Mouse (Mus musculus): Measurements from ENCODE around the gene Mrvi1. TPM values are rescaled to one million over a fixed set of nuclear protein-coding genes. Genes with fewer than 3 reads are reported as not detected.

Gene Mrvi1
- polyA plus RNA-seq, 1 experiment from 2014 or later, result 0.18 TPM

DNA sequence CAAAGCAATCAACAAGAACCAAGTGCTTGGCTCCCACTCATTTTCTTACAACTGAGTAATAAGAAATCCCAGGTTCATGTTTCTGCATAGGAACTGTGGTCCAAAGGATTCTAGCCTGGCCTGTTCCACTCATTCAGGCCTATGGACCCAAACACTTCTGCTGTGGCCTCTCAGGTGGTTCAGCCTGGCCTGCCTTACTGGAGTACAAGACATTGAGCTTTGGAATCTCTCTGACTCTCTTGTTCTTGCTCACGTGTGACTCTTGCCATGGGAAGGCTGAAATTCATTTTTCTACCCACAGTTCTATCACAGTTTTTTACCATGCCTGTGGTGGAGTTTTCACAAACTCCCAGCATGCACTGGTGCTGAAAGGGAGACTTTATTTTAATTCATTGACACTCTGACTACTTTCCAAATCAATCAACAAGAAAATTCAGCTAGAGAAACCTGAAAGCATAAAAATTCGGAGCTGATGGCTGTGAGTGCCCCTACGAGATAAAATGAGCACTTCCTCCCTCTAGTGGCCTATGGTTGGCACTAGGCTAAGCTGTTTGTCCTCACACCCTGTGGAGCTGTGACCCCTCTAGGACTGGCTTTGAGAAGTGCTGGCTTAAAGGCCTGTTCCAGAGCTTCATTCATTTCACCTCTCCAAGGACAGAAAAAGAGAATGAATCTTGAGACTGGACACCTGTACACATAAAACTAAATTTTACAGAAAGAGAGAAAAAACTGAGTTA lies 52.0 kb downstream of the Mrvi1 start:
- Histone ChIP-seq H3K36me3 (no peaks in the 10 kb centered on the region), H3K27me3 (peaks cover 5% of the 10 kb centered on the region; the same call in 1 of the 2 replicates), H3K9me3 (no peaks in the 10 kb centered on the region), H3K27ac (no peak overlapping the region), H3K9ac (no peak overlapping the region), H3K4me1 (no peaks in the 10 kb centered on the region), H3K4me2 (no peak overlapping the region), H3K4me3 (no peak overlapping the region)
- 30% methylated on average over 3 of the region's 3 CpGs for WGBS
- no peak for ATAC-seq (ENCODE audit: insufficient number of reproducible peaks, insufficient read depth, low FRiP score, low TSS enrichment, low read depth)

DNA sequence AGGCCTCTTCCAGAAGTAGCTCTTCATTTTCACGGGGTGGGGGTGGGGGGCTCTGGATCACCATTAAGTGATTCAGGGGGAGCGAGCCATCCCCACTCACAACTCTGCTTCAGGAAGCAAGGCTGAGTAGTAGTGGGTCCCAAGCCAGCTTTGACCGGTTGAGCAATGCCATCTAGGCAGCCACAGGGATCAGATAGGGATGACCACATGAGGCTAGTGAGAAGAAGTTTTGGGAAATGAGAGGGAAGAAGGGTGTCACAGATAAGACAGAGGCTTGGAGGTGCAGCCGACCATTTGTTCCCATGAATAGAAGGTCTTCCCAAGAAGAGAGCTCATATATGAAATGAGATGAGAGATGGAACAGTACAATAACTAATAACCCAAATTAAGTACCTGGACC lies 55.7 kb downstream of the Mrvi1 start:
- Histone ChIP-seq H3K27ac (no peak overlapping the region), H3K27me3 (no peaks in the 10 kb centered on the region), H3K36me3 (no peaks in the 10 kb centered on the region), H3K9me3 (no peaks in the 10 kb centered on the region), H3K9ac (no peak overlapping the region), H3K4me3 (no peak overlapping the region), H3K4me1 (no peaks in the 10 kb centered on the region), H3K4me2 (no peak overlapping the region)
- no peak for ATAC-seq (ENCODE audit: insufficient number of reproducible peaks, insufficient read depth, low FRiP score, low TSS enrichment, low read depth)
- 74% methylated on average over 4 of the region's 4 CpGs for WGBS

DNA sequence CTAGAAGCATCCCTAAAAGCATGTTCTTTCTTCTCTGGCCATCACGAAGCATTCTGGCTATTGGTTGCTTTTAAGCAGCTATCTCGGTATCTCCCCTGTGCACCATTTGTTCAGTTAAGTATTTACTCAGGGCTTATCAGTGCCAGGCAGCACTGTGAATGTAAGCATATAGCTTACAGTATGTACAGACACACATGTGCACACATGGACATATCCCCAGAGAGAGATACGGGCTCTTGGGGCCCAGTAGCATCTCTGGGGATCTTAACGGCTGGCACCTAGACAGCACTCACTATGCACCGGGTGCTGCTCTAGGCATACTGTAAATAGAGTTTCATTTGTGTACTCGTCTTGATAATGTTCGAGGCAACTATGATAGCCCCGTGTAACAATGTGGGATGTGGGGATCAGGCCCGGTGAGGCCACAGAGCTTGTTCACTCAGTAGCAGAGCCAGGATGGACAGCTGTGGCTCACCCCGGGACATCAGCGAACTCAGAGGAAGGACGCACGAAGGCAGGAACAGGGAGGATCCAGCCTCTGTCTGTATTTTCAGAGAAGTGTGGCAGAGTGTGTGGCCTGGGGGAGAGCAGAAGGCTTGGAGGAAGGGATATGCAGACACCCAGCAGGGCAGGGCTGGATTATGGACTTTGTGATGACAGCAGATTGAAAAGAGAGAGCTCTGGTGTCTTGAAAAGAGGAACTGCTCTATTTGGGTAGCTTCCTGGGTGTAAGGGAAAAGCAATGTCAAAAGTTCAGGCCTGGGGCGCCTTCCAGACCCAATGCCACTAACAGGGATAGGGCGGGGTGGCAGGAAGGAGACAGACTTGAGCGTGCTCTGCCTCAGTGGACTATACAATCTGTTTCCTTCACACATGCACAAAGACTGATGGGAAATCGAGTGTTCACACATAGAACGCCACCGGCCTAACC lies 61.7 kb downstream of the Mrvi1 start:
- Histone ChIP-seq H3K4me3 (no peak overlapping the region), H3K27ac (no peak overlapping the region), H3K9ac (no peak overlapping the region), H3K27me3 (no peaks in the 10 kb centered on the region), H3K4me1 (no peaks in the 10 kb centered on the region), H3K4me2 (no peak overlapping the region), H3K9me3 (no peaks in the 10 kb centered on the region), H3K36me3 (no peaks in the 10 kb centered on the region)
- no peak for ATAC-seq (ENCODE audit: insufficient number of reproducible peaks, insufficient read depth, low FRiP score, low TSS enrichment, low read depth)
- WGBS, result 81% methylated on average over 19 of the region's 19 CpGs

DNA sequence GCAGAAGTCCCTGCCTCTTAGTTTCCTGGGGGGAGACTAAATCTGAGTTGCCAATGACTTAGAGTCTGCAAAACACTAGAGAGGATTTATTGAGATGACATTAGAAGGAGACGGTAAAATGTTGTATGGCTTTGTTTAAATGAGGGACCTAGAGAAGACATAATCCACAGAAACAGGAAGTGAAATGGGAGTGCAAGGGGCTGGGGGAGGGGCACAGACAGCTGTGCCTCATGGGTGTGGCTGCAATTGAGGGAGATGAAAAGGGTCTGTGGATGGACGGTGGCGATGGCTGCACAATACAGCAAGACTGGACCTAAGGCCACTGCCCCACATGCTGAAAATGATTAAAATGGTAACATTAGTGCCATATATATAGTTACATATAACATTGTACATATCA lies 62.5 kb downstream of the Mrvi1 start:
- H3K27me3 ChIP-seq, result no peaks in the 10 kb centered on the region
- 53% methylated on average over 3 of the region's 3 CpGs for WGBS
- no peaks in the 10 kb centered on the region for H3K4me1 ChIP-seq
- H3K9ac ChIP-seq, result no peak overlapping the region
- H3K4me3 ChIP-seq, result no peak overlapping the region
- H3K27ac ChIP-seq, result no peak overlapping the region
- ATAC-seq (ENCODE audit: insufficient number of reproducible peaks, insufficient read depth, low FRiP score, low TSS enrichment, low read depth), result no peak
- no peak overlapping the region for H3K4me2 ChIP-seq
- H3K9me3 ChIP-seq, result no peaks in the 10 kb centered on the region
- H3K36me3 ChIP-seq, result no peaks in the 10 kb centered on the region

DNA sequence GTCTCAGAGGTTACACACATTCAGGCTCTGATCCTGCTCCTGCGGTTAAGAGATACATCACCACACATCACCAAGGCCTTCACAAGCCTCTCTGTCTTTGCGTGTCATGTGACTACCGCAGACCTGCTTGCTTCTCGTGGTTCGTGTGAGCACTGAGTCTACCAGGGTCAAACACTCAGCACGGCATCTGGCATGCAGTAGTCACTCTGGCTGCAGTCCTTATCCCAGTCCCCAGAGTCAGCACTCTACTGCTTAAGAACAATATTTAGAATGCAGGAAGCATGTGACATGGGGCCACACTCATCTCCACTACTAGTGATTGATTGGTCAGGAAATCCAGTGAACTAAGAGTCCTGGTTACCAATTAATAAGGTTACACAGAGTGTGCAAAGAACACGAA lies 66.3 kb downstream of the Mrvi1 start:
- Histone ChIP-seq H3K27me3 (no peaks in the 10 kb centered on the region), H3K27ac (no peak overlapping the region), H3K4me3 (no peak overlapping the region), H3K36me3 (no peaks in the 10 kb centered on the region), H3K4me1 (no peaks in the 10 kb centered on the region), H3K9ac (no peak overlapping the region), H3K4me2 (no peak overlapping the region), H3K9me3 (no peaks in the 10 kb centered on the region)
- no peak for ATAC-seq (ENCODE audit: insufficient number of reproducible peaks, insufficient read depth, low FRiP score, low TSS enrichment, low read depth)
- WGBS, result 74% methylated on average over 7 of the region's 7 CpGs

DNA sequence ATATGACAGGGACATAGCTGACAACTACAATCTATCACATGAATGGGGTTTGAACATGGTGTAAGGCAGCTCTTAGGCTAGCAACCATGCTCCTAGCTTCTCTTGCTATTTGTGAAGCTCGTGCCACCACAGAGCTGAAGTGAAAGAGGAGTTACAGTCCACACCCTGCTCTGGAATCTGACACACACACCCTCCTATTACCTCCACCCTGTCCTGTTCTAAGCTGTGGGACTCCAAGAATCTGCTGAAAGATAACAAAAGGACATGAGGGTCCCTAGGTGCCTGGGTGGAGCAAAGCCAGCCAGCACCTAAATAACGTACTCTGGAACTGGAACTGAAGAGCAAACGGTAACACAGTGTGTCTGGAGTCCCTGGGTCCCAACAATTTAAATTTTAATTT lies 67.7 kb downstream of the Mrvi1 start:
- WGBS, result 70% methylated on average over 3 of the region's 3 CpGs
- ATAC-seq (ENCODE audit: insufficient number of reproducible peaks, insufficient read depth, low FRiP score, low TSS enrichment, low read depth), result no peak
- Histone ChIP-seq H3K4me3 (no peak overlapping the region), H3K4me2 (no peak overlapping the region), H3K9me3 (no peaks in the 10 kb centered on the region), H3K4me1 (no peaks in the 10 kb centered on the region), H3K27me3 (no peaks in the 10 kb centered on the region), H3K27ac (no peak overlapping the region), H3K36me3 (no peaks in the 10 kb centered on the region), H3K9ac (no peak overlapping the region)

DNA sequence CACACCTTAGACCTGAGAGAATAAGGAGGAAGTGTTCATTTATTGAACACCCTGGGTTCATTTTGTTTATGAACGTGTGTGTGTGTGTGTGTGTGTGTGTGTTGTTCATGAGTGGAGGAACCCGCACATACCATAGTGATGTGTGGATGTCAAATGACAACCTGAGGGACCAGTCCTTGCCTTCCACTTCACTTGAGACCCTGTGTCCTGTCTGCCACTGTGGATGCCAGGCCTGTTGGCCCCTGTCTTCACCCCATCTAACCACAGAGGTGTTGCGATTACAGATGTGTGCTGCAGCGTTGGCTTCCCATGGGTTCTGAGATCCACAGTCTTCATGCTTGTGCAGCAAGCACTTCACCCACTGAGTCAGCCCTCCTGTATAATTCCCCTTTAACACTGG lies 68.5 kb downstream of the Mrvi1 start:
- Histone ChIP-seq H3K4me1 (no peaks in the 10 kb centered on the region), H3K36me3 (no peaks in the 10 kb centered on the region), H3K27ac (no peak overlapping the region), H3K4me2 (no peak overlapping the region), H3K9me3 (no peaks in the 10 kb centered on the region), H3K9ac (no peak overlapping the region), H3K4me3 (no peak overlapping the region), H3K27me3 (no peaks in the 10 kb centered on the region)
- WGBS, result 86% methylated on average over 4 of the region's 4 CpGs
- no peak for ATAC-seq (ENCODE audit: insufficient number of reproducible peaks, insufficient read depth, low FRiP score, low TSS enrichment, low read depth)

DNA sequence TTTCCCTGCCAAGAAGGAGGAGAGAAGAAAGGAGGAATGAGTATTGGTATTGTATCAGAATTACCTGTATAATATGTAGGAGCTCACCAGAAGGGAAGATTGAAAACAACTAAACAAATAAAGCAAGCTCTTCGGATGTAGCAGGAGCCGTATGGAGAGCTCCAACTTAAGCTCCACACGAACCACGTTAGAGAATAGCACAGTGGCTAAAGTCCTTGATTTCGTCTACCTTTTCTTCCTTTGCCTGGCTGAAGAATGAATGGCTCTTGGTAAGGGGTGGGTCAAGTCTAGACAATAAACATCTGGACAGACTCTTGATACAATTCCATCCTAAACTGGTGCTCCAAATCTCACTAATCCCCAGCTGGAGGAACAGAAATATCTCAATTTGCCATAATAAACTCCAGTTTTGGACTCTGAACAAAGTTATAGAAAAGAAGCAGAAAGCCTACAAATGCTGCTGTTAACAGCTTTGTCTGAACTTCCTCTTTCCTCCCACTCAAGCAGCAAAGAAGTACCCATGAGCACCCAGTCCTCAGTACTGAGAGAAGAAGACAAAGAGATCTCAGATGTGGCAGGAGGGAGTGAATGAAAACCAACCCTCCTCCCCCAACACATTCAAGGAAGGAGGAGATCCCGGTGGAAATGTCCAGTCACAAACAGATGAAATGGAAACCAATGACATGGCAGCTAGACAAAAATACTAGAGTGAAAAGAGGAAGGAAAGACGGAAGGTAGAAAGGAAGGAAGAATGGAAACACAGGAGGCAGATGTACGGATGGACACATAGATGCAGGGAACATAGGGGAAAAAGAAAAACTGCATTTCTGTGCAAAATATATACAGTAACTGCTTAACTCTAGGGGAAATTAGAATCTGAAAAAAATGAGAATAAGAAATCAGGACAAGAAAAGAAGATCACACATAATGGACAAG lies 73.8 kb downstream of the Mrvi1 start:
- Histone ChIP-seq H3K9ac (no peak overlapping the region), H3K27me3 (no peaks in the 10 kb centered on the region), H3K9me3 (no peaks in the 10 kb centered on the region), H3K36me3 (no peaks in the 10 kb centered on the region), H3K4me2 (no peak overlapping the region), H3K27ac (no peak overlapping the region), H3K4me1 (no peaks in the 10 kb centered on the region), H3K4me3 (no peak overlapping the region)
- 77% methylated on average over 8 of the region's 8 CpGs for WGBS
- ATAC-seq (ENCODE audit: insufficient number of reproducible peaks, insufficient read depth, low FRiP score, low TSS enrichment, low read depth), result no peak

DNA sequence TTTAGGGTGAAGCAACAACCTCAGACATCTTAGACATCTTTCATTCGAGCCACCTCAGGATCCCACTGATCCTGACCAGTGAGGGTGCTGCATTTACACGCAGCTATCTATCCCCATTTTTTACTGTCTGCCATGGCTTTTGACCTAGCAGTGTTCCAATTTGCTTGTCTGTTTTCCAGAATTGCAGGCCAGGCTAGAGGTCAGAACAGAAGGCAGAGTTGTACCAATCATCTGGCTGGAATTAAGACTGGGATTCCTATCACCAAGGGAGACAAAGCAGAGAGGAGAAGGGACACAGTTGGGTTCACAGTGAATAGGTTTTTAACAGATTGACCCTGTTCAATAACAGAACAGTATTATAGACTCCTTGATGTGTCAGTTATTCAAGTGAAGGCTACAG lies 75.7 kb downstream of the Mrvi1 start:
- no peaks in the 10 kb centered on the region for H3K36me3 ChIP-seq
- no peaks in the 10 kb centered on the region for H3K27me3 ChIP-seq
- WGBS, result 79% methylated on average over 2 of the region's 2 CpGs
- no peak overlapping the region for H3K9ac ChIP-seq
- no peaks in the 10 kb centered on the region for H3K4me1 ChIP-seq
- no peak overlapping the region for H3K4me3 ChIP-seq
- no peak overlapping the region for H3K27ac ChIP-seq
- no peak for ATAC-seq (ENCODE audit: insufficient number of reproducible peaks, insufficient read depth, low FRiP score, low TSS enrichment, low read depth)
- no peaks in the 10 kb centered on the region for H3K9me3 ChIP-seq
- H3K4me2 ChIP-seq, result no peak overlapping the region

DNA sequence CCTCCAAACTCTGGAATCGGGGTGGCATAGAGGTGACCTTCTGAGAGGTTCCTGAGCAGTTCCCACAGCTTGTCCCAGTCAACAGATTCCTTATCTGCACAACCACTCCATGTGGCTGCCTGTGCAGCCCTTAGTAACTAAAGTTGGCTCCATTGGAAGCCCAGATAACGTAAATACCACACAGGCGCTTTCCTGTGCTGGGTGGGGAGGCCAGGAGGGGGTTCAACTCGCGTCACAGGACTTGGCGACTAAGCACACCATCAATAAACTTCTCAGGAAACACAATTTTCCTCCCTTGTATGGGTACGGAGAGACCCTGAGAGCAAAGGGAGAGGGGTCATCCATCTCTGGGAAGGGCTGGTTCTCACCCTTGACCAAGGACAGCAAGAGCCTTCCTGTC lies 79.0 kb downstream of the Mrvi1 start:
- Histone ChIP-seq H3K9ac (no peak overlapping the region), H3K4me2 (no peak overlapping the region), H3K27ac (no peak overlapping the region), H3K4me1 (no peaks in the 10 kb centered on the region), H3K36me3 (no peaks in the 10 kb centered on the region), H3K4me3 (no peak overlapping the region), H3K9me3 (no peaks in the 10 kb centered on the region), H3K27me3 (no peaks in the 10 kb centered on the region)
- ATAC-seq (ENCODE audit: insufficient number of reproducible peaks, insufficient read depth, low FRiP score, low TSS enrichment, low read depth), result no peak
- WGBS, result 77% methylated on average over 7 of the region's 7 CpGs

DNA sequence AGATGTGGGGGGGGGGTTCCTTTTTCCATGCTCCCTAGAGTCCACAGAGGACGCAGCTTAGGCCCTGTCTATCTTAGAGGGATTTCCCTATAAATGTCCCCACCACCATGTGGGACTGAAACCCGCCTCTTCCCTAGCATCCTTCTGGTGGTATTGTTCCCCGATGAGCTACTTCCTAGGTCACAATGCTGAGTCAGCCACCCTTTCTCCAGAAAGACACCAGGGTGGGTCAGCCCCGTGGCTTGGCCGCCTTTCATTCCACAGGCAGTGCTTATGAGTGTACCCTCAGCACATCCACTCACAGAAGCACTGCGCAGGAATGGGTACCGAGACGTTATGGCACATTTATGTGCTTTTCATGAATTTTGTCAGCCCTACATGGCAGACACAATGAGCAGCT lies 85.1 kb downstream of the Mrvi1 start:
- WGBS, result 86% methylated on average over 8 of the region's 8 CpGs
- no peak for ATAC-seq (ENCODE audit: insufficient number of reproducible peaks, insufficient read depth, low FRiP score, low TSS enrichment, low read depth)

More for the DNA sequence above, 85.1 kb downstream of the Mrvi1 start:
- Histone ChIP-seq H3K27me3 (no peaks in the 10 kb centered on the region), H3K27ac (no peak overlapping the region), H3K4me2 (no peak overlapping the region), H3K36me3 (no peaks in the 10 kb centered on the region), H3K4me3 (no peak overlapping the region), H3K9me3 (no peaks in the 10 kb centered on the region), H3K4me1 (no peaks in the 10 kb centered on the region), H3K9ac (no peak overlapping the region)

Data from embryonic facial prominence, embryonic 13.5 days (tissue).